Mouse (Mus musculus): Measurements from ENCODE around the gene Dchs1. TPM values are rescaled to one million over a fixed set of nuclear protein-coding genes. Genes with fewer than 3 reads are reported as not detected.

Dchs1 gene
- polyA plus RNA-seq, 1 experiment from 2014 or later = 3.4 TPM

DNA sequence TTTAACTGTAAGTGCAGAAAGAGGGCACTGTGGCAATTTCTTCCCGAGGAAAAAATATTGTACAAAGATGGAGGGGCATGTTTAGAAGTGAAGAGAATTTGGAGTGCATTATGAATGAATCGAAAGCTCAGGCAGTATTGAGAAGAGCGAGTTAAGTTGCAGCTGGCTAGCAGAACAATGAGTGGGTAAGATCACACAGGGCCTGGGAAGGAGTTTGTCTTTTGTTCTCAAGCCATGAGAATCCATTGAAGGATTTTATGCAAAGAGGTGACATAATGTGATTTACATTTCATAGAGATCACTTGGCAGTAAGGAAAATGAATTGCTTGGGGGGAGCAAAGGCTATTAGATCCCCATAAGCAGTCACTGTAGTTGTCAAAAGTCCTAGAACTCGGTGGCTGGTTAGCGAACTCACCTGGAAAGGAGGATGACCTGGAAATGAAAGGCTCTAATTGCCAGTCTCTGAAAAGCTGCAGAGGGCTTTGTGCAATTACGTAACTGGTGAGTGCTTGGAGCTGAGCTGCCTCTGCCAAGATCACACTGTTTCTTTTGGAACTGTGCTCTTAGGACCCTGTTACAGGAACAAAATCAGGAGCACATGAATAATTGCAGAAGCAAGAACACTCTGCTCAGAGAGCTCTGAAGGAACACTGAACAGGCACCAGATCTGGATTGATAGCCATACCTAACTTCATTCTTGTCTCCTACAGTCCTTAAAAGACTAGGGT, 58.6 kb downstream of the Dchs1 start:
- Histone ChIP-seq H3K4me1 (replicated peaks) (no peaks in the 10 kb centered on the region), H3K27ac (peak overlapping the region; percentile 31; the same call in 1 of the 2 replicates), H3K9ac (no peak overlapping the region), H3K36me3 (peaks cover 43% of the 10 kb centered on the region), H3K27me3 (no peaks in the 10 kb centered on the region), H3K9me3 (replicated peaks) (no peaks in the 10 kb centered on the region), H3K4me3 (no peak overlapping the region), H3K4me2 (no peak overlapping the region)
- ATAC-seq (replicated peaks; ENCODE audit: insufficient number of reproducible peaks, insufficient read depth, low FRiP score, low read depth) = no peak
- 81% methylated on average over 6 of the region's 6 CpGs for WGBS

DNA sequence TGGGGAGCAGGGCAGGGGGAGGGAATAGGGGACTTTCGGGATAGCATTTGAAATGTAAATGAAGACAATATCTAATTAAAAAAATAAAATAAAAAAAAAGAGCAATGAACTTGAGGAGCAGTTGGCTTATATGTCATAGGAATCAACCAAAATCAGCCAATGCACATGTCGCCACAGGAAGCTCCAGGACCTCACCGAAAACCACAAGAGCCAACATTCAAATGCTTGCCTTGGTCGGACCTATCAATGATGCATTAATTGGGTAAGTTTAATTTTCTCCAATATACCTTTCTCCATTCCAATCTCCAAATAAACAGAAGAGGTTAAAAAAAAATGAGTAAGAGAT, 60.5 kb downstream of the Dchs1 start:
- Histone ChIP-seq H3K9ac (no peak overlapping the region), H3K9me3 (replicated peaks) (no peaks in the 10 kb centered on the region), H3K4me2 (no peak overlapping the region), H3K4me3 (no peak overlapping the region), H3K27me3 (no peaks in the 10 kb centered on the region), H3K27ac (no peak overlapping the region), H3K4me1 (replicated peaks) (no peaks in the 10 kb centered on the region), H3K36me3 (peaks cover 25% of the 10 kb centered on the region)
- no peak for ATAC-seq (replicated peaks; ENCODE audit: insufficient number of reproducible peaks, insufficient read depth, low FRiP score, low read depth)
- WGBS = 91% methylated on average over 4 of the region's 4 CpGs

DNA sequence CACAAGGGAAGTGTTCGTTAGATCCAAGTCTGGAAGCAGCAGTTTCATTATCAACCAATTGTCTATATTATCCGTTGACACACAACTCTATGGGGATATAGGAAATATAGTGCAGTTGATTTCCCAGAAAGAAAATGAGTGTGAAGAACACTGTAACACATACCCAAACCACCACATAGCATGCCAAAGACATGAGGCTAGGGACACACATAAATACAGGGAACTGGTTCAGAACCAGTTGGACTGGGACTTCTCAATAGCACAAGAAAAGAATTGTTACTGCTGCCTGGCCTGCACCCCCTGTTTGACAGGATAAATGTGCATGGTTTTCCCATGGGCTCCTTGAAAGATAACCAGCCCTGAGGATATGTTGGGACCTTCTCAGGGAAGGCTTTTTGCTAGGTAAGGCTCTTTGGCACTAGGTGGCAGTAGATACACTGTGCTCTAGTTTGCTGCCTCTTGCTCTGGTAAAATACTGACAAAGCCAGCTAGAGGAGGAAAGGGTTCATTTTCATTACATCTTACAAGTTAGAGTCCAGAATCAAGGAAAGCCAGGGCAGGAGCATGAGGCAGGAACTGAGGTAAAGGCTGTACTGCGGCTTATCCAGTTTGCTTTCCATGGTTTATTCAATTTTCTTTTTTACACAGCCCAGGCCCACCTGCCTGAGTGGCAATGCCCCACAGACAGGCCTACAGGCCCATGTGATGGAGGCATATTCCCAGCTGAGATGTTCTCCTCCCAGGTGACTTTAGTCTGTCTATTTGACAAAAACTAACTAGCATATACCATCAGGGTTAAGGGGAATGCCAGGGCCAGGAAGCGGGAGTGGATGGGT, 61.1 kb downstream of the Dchs1 start:
- WGBS = 76% methylated on average over 4 of the region's 4 CpGs
- Histone ChIP-seq H3K9ac (no peak overlapping the region), H3K9me3 (replicated peaks) (no peaks in the 10 kb centered on the region), H3K27ac (no peak overlapping the region), H3K36me3 (peaks cover 19% of the 10 kb centered on the region; the same call in 1 of the 2 replicates), H3K4me1 (replicated peaks) (no peaks in the 10 kb centered on the region), H3K4me2 (no peak overlapping the region), H3K4me3 (no peak overlapping the region), H3K27me3 (no peaks in the 10 kb centered on the region)
- peak; percentile 76; the same call in 1 of the 2 replicates for ATAC-seq (replicated peaks; ENCODE audit: insufficient number of reproducible peaks, insufficient read depth, low FRiP score, low read depth)

DNA sequence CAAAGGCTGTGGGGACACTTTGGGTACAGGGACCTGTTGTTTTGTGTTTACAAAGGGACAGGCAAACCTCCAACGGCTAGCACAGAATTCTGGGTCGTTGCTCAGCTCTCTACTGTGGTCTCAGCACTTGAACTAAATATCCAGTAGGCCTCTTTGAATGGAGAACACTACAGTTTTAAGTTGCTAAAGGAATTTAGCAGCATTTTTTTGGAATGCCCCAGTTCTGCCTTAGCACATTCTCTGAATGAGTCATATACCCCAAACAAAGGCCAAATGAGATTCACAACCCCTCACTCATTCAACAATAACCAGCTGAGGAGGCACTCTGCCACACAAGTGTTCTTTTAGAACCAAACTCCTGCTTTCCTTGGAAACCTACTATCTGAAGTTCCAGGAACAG, 65.5 kb downstream of the Dchs1 start:
- no peaks in the 10 kb centered on the region for H3K36me3 ChIP-seq
- H3K27ac ChIP-seq = no peak overlapping the region
- no peak overlapping the region for H3K4me3 ChIP-seq
- H3K9ac ChIP-seq = no peak overlapping the region
- H3K4me1 ChIP-seq (replicated peaks) = no peaks in the 10 kb centered on the region
- no peaks in the 10 kb centered on the region for H3K9me3 ChIP-seq (replicated peaks)
- H3K27me3 ChIP-seq = no peaks in the 10 kb centered on the region
- ATAC-seq (replicated peaks; ENCODE audit: insufficient number of reproducible peaks, insufficient read depth, low FRiP score, low read depth) = no peak
- WGBS = 81% methylated on average over 2 of the region's 2 CpGs
- H3K4me2 ChIP-seq = no peak overlapping the region

DNA sequence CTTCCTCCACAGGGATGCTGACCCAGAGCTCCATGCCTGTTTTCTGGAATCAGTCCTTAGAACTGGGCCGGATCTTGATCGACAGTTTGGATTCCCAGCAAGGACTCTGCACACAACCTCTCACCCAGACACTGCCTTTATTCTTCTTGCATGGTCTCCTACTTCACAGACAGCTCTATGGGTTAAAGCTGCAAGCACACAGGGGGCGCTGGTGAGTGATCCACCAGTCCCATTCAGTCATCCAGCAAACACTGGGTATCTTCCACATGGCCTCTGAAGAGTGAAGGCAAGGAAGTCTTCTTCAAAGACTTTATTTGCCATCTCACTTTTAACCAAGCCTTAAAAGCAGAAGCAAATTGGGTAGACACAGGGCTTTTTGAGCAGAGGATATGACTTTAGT, 72.1 kb downstream of the Dchs1 start:
- ATAC-seq (replicated peaks; ENCODE audit: insufficient number of reproducible peaks, insufficient read depth, low FRiP score, low read depth) = no peak
- Histone ChIP-seq H3K36me3 (no peaks in the 10 kb centered on the region), H3K27ac (no peak overlapping the region), H3K4me3 (no peak overlapping the region), H3K4me1 (replicated peaks) (no peaks in the 10 kb centered on the region), H3K27me3 (no peaks in the 10 kb centered on the region), H3K9me3 (replicated peaks) (no peaks in the 10 kb centered on the region), H3K9ac (no peak overlapping the region), H3K4me2 (no peak overlapping the region)
- 58% methylated on average over 3 of the region's 3 CpGs for WGBS

DNA sequence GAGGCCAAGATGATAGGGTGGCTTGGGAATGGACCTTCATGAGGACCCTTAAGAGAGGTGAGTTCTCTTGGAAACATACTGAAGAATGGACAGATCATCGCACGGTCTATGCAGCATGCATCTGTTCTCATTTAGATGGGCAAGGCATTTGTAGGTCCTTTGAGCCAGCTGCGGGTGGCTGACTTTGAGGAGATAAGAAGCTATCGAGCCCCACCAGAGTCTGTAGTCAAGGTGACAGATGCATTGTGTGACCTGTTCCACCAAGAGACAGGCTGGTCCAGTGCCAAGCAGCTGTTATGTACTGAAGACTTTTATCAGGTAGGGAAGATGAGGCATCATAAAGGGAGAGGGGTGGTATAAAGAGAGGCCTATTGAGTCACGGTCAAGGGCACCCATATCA, 78.7 kb downstream of the Dchs1 start:
- H3K27ac ChIP-seq = no peak overlapping the region
- no peak overlapping the region for H3K9ac ChIP-seq
- H3K9me3 ChIP-seq (replicated peaks) = no peaks in the 10 kb centered on the region
- H3K4me1 ChIP-seq (replicated peaks) = no peaks in the 10 kb centered on the region
- H3K4me3 ChIP-seq = no peak overlapping the region
- H3K36me3 ChIP-seq = no peaks in the 10 kb centered on the region
- no peaks in the 10 kb centered on the region for H3K27me3 ChIP-seq
- ATAC-seq (replicated peaks; ENCODE audit: insufficient number of reproducible peaks, insufficient read depth, low FRiP score, low read depth) = no peak
- no peak overlapping the region for H3K4me2 ChIP-seq
- 76% methylated on average over 5 of the region's 5 CpGs for WGBS

DNA sequence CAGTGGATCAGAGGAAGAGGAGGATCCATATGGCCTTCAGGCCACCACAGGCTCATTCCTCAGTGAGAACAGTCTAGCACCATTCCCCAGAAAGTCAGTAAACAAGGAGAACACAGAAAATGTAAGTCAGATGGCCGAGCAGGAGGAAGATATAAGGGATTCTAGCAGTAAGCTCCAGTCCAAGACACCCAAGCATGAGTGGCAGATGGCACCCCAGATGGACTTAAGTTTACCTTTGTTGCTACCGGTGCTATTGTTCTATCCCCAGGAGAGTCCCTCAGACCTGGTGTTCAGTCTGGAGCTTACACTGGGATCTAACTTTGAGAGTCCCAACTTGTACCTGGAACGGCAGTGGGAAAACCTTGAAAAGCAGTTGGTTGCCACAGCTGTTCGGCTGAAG, 83.6 kb downstream of the Dchs1 start:
- no peak overlapping the region for H3K27ac ChIP-seq
- H3K4me2 ChIP-seq = no peak overlapping the region
- H3K36me3 ChIP-seq = no peaks in the 10 kb centered on the region
- H3K4me3 ChIP-seq = no peak overlapping the region
- no peaks in the 10 kb centered on the region for H3K4me1 ChIP-seq (replicated peaks)
- H3K9me3 ChIP-seq (replicated peaks) = no peaks in the 10 kb centered on the region
- 79% methylated on average over 4 of the region's 4 CpGs for WGBS
- no peak overlapping the region for H3K9ac ChIP-seq
- no peaks in the 10 kb centered on the region for H3K27me3 ChIP-seq
- ATAC-seq (replicated peaks; ENCODE audit: insufficient number of reproducible peaks, insufficient read depth, low FRiP score, low read depth) = no peak

DNA sequence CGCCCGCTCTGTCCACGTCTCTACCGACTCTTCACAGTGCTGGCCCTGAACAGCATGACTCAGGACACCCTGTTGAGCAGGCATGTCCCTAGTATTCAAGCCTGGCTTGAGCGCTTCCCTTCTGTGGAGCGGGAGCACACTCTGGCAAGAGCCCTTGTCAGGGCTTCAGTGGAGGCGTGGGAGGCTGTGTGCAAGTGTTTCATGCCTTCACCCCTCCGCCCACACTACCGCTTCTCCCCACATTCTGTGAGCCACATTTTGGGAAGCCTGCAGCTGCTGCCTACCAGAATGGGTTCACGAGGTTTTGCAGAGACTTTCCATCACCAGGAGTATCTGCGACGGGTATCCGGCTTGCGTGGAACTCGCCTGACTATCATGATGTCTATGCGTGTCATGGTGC, 84.3 kb downstream of the Dchs1 start:
- Histone ChIP-seq H3K27me3 (no peaks in the 10 kb centered on the region), H3K27ac (no peak overlapping the region), H3K9me3 (replicated peaks) (no peaks in the 10 kb centered on the region), H3K4me2 (no peak overlapping the region), H3K4me1 (replicated peaks) (no peaks in the 10 kb centered on the region), H3K4me3 (no peak overlapping the region), H3K9ac (no peak overlapping the region), H3K36me3 (no peaks in the 10 kb centered on the region)
- ATAC-seq (replicated peaks; ENCODE audit: insufficient number of reproducible peaks, insufficient read depth, low FRiP score, low read depth) = no peak
- WGBS = 76% methylated on average over 16 of the region's 16 CpGs

Other genes starting within 250 kb of the Dchs1 start
- 54.4 and 61.0 TPM in 2 replicates for gene Smpd1, start 233.3 kb downstream of the Dchs1 start, polyA plus RNA-seq (2015; fragmentation: Nextera tagmentation; extraction: Ambion mirVana)
- gene Apbb1, start 206.0 kb downstream of the Dchs1 start, polyA plus RNA-seq (2015; fragmentation: Nextera tagmentation; extraction: Ambion mirVana) = 40.4 and 49.2 TPM in 2 replicates
- gene Hpx, start 187.5 kb downstream of the Dchs1 start, polyA plus RNA-seq (2015; fragmentation: Nextera tagmentation; extraction: Ambion mirVana) = 0.24 and 2.3 TPM in 2 replicates
- 26.5 and 36.0 TPM in 2 replicates for gene Trim3, start 154.1 kb downstream of the Dchs1 start, polyA plus RNA-seq (2015; fragmentation: Nextera tagmentation; extraction: Ambion mirVana)
- gene Timm10b, start 147.6 kb downstream of the Dchs1 start, polyA plus RNA-seq (2015; fragmentation: Nextera tagmentation; extraction: Ambion mirVana) = 138 and 156 TPM in 2 replicates
- gene Arfip2, start 147.2 kb downstream of the Dchs1 start, polyA plus RNA-seq (2015; fragmentation: Nextera tagmentation; extraction: Ambion mirVana) = 42.6 and 50.8 TPM in 2 replicates
- 24.0 and 39.7 TPM in 2 replicates for gene Gm45799, start 147.1 kb downstream of the Dchs1 start, polyA plus RNA-seq (2015; fragmentation: Nextera tagmentation; extraction: Ambion mirVana)
- 0.72 and 0.91 TPM in 2 replicates for gene Dnhd1, start 136.8 kb downstream of the Dchs1 start, polyA plus RNA-seq (2015; fragmentation: Nextera tagmentation; extraction: Ambion mirVana)
- gene Ilk, start 51.1 kb downstream of the Dchs1 start, polyA plus RNA-seq (2015; fragmentation: Nextera tagmentation; extraction: Ambion mirVana) = 354 and 399 TPM in 2 replicates
- 18.7 and 23.2 TPM in 2 replicates for gene Rrp8, start 50.3 kb downstream of the Dchs1 start, polyA plus RNA-seq (2015; fragmentation: Nextera tagmentation; extraction: Ambion mirVana)
- gene Taf10, start 43.3 kb downstream of the Dchs1 start, polyA plus RNA-seq (2015; fragmentation: Nextera tagmentation; extraction: Ambion mirVana) = 90.0 and 105 TPM in 2 replicates
- gene Tpp1, start 35.4 kb downstream of the Dchs1 start, polyA plus RNA-seq (2015; fragmentation: Nextera tagmentation; extraction: Ambion mirVana) = 72.8 and 77.1 TPM in 2 replicates
- gene Mrpl17, start 23.4 kb upstream of the Dchs1 start, polyA plus RNA-seq (2015; fragmentation: Nextera tagmentation; extraction: Ambion mirVana) = 180 and 222 TPM in 2 replicates
- gene Gm4070, start 166.3 kb upstream of the Dchs1 start, polyA plus RNA-seq (2015; fragmentation: Nextera tagmentation; extraction: Ambion mirVana) = 0.28 and 0.68 TPM in 2 replicates

All from heart, embryonic 15.5 days (tissue).